Mouse (Mus musculus) lung, postnatal 0 days (tissue): Measurements from ENCODE around the gene Babam2.

ENCODE experiments used
- CTCF ChIP-seq: IDR thresholded peaks from 2 replicates; pipeline ENCODE4 v1.5.1; 2016; ENCODE audit warnings: antibody characterized with exemption, mild to moderate bottlenecking
- EP300 ChIP-seq: IDR thresholded peaks from 2 replicates; pipeline ENCODE4 v1.6.1; 2016; ENCODE audit warnings: antibody characterized with exemption, mild to moderate bottlenecking, control low read depth

GRCm38 (mm10) chr5:31668325-31668968, 29.0 kb upstream of the Babam2 start:
- TF ChIP-seq CTCF (no peak), EP300 (no peak)
